Mouse (Mus musculus) cerebellum, postnatal 4 days (tissue): ENCODE measurements at regions not wholly inside any gene's neighbourhood (a gene's known extent, or its start where the extent isn't known, plus 50 kb on each side); places are given as distances from the start of the nearest gene placed in this dataset.
A peak's percentile ranks its signal among the peaks of the same experiment; 100 is the strongest.
"Not testable (repeated sequence)": the region's sequence is repeated elsewhere in the genome, so short reads cannot be mapped to it uniquely, and the experiment has no call there.

Source experiments
- DNase-seq, 2 experiments: peaks; one replicate each; pipeline ENCODE4 v3.0.0; 2022; ENCODE audit warnings: low spot score in 2 of 2, mixed read lengths in 1 of 2

DNA sequence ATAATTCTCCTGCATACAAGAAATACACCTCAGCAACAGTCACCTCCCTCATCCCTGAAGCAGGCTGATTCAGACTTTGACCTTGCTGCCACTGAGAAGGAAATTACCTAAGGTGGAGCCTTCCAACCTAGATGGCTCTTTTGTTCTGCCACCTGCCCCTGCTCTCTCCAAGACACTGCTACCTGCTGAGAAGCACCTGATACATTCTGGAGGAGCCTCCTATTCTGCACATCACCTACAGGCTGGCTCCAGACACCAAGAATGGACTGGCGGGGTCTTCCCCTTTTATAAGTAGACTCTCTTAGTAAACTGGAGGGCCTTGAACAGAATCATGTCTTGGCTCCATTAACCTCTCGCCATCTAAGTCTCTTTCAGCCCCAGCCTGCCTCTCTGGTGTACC lies 1149.5 kb upstream of the 2610301B20Rik start:
- DNase-seq, result not testable (repeated sequence)

DNA sequence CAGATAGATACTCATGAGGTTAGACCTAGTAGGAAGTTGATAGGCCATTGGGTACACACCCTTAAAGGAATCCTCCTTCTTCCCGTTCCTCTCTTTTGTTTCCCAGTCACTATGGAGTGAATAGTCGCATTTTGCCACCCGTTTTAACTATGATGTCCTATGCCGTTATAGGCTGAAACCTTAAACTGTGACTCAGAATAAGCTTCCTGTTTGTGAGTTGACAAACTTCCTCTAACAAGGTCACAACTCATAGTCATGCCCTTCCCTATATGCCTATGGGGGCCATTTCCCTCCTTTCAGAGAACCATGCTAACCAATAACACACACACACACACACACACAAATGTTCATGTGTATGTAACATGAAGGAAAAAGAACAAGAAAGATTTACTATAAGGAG lies 1136.6 kb upstream of the 2610301B20Rik start:
- no peak for DNase-seq

DNA sequence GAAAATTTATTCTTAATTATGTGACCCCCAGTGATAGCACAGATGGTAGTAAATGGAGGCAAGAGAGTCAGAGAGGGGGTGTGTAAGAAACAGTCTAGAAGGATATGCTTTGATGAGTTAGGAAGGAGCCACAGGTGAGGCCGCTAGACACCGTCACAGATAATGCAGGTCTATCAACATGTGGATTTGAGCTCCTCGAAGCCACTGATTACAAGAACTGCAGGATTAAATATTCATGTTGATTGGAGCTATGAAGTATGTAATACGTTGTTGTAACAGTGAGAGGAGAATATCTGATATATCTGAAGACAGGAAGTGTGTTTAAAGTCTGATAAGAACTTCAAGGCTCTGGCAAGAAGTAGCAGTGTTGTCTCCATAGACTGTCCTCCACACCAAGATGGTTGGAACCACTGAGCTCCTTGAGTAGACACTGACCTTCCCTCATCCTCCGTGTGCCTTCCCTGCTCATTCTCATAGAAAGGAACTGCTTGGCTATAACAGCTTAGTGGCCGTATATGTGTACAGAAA lies 1126.8 kb upstream of the 2610301B20Rik start:
- no peak for DNase-seq

DNA sequence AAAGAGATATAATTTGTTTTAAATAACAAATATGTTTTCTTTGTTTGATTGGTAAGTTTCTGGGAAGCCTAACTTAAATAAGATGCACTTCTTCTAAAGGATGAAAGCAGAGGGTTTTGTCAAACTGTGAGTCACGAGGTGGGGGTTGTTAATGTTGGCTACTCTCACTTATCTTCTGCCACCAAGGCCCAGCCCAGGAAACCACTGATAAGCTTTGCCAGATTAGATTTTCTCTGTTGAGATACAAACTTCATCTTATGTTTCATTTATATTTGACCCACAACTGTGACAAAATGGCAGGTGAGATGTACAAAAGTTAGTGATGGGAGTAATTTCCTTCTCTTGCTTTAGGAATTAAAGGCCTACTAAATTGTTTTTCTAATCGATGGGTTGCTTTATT lies 1126.2 kb upstream of the 2610301B20Rik start:
- DNase-seq, result no peak

DNA sequence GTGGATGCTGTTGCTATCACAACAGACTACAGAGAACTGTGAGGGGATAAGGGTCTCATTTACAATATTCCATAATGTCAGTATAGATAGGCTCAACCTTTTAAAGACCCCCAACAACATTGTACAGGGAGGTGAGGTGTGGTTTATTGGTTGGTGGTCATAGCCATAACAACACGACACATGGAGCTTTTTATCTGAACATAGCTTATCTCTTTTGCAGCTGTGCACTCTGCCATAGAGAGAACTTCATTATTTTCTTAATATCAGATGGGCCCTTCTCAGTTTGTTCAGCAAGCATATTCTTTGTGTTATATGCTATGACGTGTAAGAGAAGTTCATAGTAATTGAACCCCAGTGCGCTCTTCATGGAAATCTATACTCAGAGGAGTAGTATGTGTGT lies 1124.4 kb upstream of the 2610301B20Rik start:
- no peak for DNase-seq

DNA sequence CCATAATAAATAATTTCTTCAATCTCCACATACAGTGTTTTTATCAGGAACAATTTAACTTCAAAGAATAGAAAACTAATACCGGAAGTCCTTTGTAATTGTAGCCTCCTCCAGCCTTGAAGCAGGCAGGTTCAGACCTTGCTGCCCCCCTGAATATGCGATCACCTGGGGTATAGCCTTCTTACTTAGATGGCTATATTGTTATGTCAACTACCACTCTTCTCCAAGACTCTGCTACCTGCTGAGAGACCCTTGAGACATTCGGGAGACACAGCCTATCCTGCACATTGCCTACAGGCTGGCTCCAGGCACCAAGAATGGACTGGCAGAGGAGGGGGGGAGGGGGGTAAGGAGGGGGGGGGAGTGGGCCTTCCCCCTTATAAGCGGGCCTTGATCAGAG lies 1123.9 kb upstream of the 2610301B20Rik start:
- DNase-seq, result no peak

DNA sequence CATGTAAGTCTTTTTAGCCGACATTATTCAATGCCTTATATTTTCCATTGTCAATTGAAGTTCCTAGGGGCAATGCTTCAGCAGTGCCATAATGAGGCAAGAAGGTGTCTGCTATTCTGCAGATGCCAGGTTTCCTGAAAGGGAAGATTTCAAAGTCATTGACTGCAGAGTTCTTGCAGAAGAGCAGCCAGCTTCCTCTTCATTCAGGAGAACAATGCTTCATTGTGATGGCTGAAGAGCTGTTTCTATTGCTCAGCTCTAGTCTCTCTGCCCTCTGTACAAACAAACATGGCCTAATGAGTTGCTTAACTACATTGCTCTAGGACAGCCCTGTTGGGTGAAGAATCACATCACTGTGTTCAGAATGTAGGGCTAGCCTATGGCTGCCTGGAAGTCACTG lies 1111.0 kb upstream of the 2610301B20Rik start:
- no peak for DNase-seq

DNA sequence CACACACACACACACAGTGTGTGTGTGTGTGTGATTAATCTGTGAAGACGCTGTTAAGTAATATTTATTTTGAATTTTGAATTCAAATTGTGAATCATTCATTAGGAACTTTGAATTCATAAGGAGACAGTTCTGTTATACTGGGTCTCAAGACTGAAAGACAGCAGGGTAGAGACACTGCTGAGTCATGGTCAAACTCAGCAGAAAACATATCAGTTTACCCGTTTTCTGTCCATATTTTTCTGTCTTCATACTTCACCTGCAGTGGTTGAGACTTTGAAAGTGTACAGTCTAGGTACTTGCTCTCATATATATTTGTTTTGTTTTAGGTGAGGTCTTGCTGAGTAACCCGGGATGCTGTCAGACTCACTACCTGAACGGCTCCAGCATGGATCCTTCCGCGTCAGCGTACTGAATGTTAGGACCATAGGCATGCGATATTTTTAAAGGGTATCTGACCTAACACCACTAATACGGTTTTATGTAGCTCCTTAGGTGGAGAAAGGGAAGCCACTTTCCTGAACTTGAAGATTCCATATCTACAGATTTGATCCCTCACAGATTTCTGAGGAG lies 1104.6 kb upstream of the 2610301B20Rik start:
- no peak for DNase-seq

DNA sequence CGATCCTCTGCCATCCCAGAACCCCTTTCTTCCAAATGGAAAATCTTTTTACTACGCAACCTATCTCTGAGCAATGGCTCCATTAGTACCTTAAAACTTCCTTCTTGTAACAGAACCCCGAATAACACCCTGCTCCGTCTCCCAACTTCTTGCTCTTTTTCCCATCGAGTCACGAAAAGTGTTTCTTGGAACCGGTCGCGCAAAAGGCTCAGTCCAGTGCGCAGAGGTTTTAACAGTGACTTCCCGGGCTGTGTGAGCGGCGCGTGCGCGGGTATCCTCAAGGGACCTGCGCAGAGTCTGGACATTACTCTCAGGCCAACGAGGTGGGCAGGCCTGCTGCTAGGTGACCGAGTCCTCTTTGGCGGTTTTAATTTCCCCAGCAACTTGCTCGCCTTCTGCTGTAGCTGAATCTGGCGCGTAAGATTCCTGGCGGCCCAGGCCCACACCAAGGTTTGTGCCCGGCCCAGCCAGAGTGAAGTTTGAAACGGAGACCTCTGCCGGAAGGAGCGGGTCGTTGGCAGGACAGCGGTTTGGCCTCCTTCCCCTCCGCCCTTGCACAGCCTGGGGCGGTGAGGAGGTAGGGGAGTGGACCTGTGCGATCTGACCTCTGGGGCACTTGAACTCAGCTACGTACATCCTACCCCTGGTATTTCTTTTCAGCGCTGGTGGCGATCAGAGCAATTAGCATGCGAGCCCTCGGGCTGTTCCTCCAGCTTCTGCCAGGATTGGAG lies 1103.8 kb upstream of the 2610301B20Rik start:
- peak; percentile 21 to 40 for DNase-seq

DNA sequence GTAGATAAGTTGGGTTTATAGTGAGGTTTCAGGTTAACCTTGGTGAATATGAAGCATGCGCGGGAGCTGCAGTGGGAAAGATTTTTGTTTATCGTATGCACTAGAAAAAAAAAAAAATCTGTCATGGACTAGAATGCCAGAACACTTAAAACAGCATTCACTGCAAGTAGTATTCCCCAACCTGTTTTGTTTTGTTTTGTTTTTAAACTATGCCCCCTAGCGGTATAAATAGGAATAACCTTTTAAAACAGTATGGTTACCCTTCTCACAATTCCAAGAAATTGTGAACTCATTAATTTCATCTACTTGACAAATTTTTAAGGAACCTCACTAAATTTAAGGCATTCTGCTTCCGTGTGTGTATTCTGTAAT lies 1103.2 kb upstream of the 2610301B20Rik start:
- DNase-seq, result no peak

DNA sequence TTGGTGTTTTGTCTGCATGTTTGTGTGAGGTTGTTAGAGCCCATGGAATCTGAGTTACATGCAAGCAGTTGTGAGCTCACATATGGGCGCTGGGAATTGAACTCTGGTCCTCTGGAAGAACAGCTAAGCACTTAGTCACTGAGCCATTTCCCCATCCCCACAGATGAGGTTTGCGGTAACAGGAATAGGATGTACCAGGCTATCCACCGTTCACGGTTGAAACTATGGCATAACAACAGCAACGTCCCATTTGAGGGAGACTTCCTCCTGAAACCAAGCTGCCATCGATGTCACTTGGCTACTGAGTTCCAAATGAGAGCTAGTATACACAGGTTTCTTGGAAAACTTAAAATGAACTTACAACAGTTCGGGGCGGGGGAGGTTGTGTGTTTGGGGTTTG lies 1095.9 kb upstream of the 2610301B20Rik start:
- no peak for DNase-seq

DNA sequence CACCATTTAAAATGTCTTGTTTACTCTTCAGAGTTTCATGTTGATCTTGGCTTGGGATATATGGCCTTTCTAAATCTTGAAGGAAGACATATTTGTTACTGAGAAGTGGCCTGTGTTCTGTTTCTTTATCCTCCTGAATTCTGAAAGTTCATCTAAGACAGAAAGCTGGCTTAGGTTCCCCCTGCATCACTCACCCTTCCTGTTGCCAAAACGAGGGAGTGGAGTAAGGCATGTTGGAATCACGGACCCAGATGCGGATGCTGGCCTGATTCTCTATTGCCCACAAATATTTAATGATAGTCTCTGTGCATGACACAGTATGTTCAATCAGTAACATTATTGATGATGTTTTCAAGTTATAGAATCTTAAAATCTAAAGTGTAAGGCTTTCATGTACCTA lies 1094.7 kb upstream of the 2610301B20Rik start:
- no peak for DNase-seq

DNA sequence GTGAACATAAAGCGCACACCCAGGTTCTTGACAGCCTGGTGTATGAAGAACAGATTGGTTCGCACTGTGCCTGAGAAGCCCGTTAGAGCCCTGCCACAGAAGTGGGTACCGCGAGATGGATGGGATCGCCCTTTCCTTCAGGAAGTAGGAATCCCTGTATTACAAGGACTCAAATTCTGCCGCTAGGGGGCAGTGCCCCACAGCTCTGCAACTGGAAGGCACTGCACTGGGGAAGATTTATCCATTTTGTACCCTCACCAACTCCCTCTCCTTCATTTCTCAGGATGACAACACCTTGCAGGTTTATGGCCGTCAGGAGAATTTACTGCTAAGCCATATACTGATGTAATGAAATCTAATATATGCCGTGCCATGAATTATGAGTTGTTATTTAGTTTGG lies 1094.1 kb upstream of the 2610301B20Rik start:
- peak; percentile 66 to 77 for DNase-seq

DNA sequence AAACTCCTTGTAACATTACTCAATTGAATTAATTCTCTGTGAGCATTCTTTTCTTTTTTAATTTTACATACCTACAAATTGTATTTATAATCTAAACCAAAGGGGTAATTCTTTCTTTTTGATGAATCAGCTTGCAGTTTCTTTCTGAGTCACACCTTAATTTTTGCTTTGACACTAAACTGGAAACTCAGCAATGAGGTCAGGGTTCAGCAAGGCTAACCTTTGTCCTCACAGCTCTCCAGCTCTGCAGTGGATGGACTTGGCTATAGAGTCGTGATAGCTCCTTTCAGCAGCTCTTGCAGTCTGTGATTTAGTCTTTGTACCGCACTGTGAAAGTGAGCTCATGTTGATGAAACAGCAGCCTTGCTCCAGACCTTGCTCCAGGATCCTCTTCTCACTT lies 1093.0 kb upstream of the 2610301B20Rik start:
- DNase-seq, result no peak

DNA sequence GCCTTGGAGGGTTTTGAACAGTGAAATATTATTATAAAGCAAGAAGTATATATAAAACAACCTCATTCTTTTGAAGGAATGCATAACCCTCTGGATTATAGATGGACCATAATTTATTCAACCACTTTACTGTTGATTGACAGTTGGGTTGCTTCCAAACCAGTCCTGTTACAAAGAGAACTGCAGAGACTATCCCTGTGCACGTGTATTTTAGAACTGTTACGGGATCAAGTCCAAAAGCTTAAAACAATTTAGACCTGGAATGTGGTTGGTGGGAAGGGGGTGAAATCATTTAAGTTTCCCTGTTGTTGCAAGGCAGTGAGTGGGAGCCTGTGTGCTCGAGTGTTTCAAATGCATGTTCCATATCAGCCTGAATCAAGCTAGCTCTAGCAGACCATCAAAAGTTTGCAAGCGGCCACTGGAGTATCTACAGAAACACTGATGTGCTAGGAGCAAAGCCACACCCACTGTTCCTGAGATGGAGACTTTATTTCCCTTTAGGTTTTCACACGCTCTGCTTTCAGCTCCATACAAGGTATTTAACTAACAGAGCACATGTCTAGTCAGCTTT lies 1086.4 kb upstream of the 2610301B20Rik start:
- no peak for DNase-seq

DNA sequence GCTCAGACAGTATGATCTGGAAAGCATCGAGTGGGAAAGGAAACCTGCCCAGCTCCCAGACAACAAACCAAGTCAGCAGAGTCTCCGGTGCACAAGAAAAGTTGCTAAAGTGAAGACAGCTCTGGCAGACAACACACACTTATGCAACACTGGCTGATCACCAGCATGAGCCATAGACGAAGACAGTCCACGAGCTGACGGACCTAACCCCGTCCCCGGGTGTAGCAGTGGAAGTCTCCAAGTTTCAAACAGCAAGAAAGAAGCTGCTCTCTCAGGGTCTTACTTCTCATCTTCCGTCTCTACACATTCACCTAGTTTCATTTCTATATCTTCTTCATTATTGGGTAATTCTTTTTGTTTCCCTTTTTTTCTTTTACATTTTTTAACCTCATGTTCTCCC lies 1083.8 kb upstream of the 2610301B20Rik start:
- no peak for DNase-seq
